Mouse (Mus musculus) heart, embryonic 12.5 days (tissue): ENCODE results near the gene Rufy3. TPM values are rescaled to one million over a fixed set of nuclear protein-coding genes. Genes with fewer than 3 reads are reported as not detected.

ENCODE experiments used
- ATAC-seq: fragments of 200-750 bp; cut with Nextera tagmentation; 2 replicates; pipeline ENCODE4 v1.8.0; 2017; ENCODE audit warnings: moderate TSS enrichment, moderate library complexity; ENCODE audit not compliant: insufficient number of reproducible peaks, low FRiP score
- H3K27ac ChIP-seq: fragments of 300-500 bp; sonication (generic); 2 replicates; pipeline ENCODE4 v1.5.1; 2016; ENCODE audit warnings: mild to moderate bottlenecking, moderate library complexity; ENCODE audit not compliant: poor library complexity, severe bottlenecking
- H3K27me3 ChIP-seq: fragments of 300-500 bp; sonication (generic); replicated peaks from 2 replicates; pipeline ENCODE4 v1.6.1; 2016; ENCODE audit warnings: mild to moderate bottlenecking, moderate library complexity
- H3K36me3 ChIP-seq: fragments of 300-500 bp; sonication (generic); 2 replicates; pipeline ENCODE4 v1.6.1; 2016; ENCODE audit warnings: mild to moderate bottlenecking, moderate library complexity
- H3K4me1 ChIP-seq: fragments of 300-500 bp; sonication (generic); replicated peaks from 2 replicates; pipeline ENCODE4 v1.6.1; 2016; ENCODE audit warnings: mild to moderate bottlenecking
- H3K4me2 ChIP-seq: fragments of 300-500 bp; sonication (generic); 2 replicates; pipeline ENCODE4 v1.6.1; 2016; ENCODE audit warnings: mild to moderate bottlenecking, moderate library complexity
- H3K4me3 ChIP-seq: fragments of 300-500 bp; sonication (generic); 2 replicates; pipeline ENCODE4 v1.5.1; 2016; ENCODE audit warnings: mild to moderate bottlenecking
- H3K9ac ChIP-seq: fragments of 300-500 bp; sonication (generic); 2 replicates; pipeline ENCODE4 v1.6.1; 2016; ENCODE audit warnings: mild to moderate bottlenecking, moderate library complexity
- H3K9me3 ChIP-seq: fragments of 300-500 bp; sonication (generic); replicated peaks from 2 replicates; pipeline ENCODE4 v1.6.1; 2016; ENCODE audit warnings: mild to moderate bottlenecking, moderate library complexity
- WGBS: fragments of 180-500 bp; shearing (Covaris S2); methylation state at CpG from one replicate; pipeline ENCODE4 v1.1.7; 2016; 5-methylcytosine and 5-hydroxymethylcytosine counted together
- polyA plus RNA-seq: library from polyadenylated mRNA; unstranded; fragments of >200 nt; fragmentation: Nextera tagmentation; extraction: Ambion mirVana; gene quantifications from 2 replicates; pipeline ENCODE4 v1.2.1, GENCODE M21; 2016

The Rufy3 gene
- polyA plus RNA-seq, 1 experiment from 2014 or later, result 15.2 TPM

DNA sequence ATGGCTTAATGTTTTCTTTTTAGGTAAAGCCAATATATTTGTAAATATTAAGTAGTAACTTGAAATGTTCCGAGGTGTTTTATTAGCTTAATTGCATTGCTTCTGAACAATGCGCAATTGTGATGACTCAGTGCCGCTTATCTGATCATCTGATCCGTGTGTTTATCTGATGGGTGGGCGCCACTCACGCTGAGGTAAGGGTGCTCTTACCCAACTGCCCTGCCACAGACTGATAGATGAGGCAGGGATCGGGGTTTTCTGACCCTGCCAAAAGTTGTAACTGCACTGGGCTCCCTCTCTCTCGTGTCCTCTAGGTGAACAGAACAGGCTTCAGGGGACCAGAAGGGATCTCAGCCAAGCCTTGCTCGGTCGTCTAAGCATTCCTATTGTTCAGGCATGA lies 15.8 kb downstream of the Rufy3 start:
- Histone ChIP-seq H3K4me1 (peaks cover 16% of the 10 kb centered on the region), H3K36me3 (no peaks in the 10 kb centered on the region), H3K9me3 (no peaks in the 10 kb centered on the region), H3K27ac (no peak overlapping the region), H3K27me3 (no peaks in the 10 kb centered on the region), H3K4me3 (no peak overlapping the region), H3K9ac (no peak overlapping the region), H3K4me2 (no peak overlapping the region)
- ATAC-seq, result no peak
- 84% methylated on average over 10 of the region's 10 CpGs for WGBS

- Histone ChIP-seq H3K27me3 (no peaks in the 10 kb centered on the region), H3K27ac (no peak overlapping the region), H3K4me1 (peaks cover 16% of the 10 kb centered on the region), H3K4me3 (no peak overlapping the region), H3K36me3 (no peaks in the 10 kb centered on the region), H3K4me2 (no peak overlapping the region), H3K9ac (no peak overlapping the region), H3K9me3 (no peaks in the 10 kb centered on the region)
- WGBS, result 93% methylated on average over 6 of the region's 6 CpGs
- ATAC-seq, result no peak
Measured at GRCm38 (mm10) chr5:88581343-88581742, 16.5 kb downstream of the Rufy3 start.

- H3K4me1 ChIP-seq, result peaks cover 32% of the 10 kb centered on the region
- ATAC-seq, result no peak
- 70% methylated on average over 9 of the region's 9 CpGs for WGBS
- H3K9me3 ChIP-seq, result no peaks in the 10 kb centered on the region
- H3K27ac ChIP-seq, result no peak overlapping the region
- H3K4me3 ChIP-seq, result no peak overlapping the region
- no peaks in the 10 kb centered on the region for H3K36me3 ChIP-seq
- no peaks in the 10 kb centered on the region for H3K27me3 ChIP-seq
- H3K9ac ChIP-seq, result no peak overlapping the region
- H3K4me2 ChIP-seq, result no peak overlapping the region
Measured at GRCm38 (mm10) chr5:88583271-88584031, 18.6 kb downstream of the Rufy3 start.

DNA sequence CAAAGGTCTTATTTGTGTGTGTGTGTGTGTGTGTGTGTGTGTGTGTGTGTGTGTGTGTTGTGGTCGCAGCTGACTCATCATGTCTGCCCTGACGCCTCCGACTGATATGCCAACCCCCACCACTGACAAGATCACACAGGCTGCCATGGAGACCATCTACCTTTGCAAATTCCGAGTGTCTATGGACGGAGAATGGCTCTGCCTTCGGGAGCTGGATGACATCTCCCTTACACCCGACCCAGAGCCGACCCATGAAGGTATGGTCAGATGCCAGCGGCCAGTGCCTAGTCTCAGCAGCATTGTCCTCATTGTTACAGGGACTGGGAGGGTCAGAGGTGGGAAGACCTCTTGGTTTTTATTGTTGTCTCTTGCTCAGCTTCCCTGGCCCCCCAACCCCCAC lies 19.2 kb downstream of the Rufy3 start:
- H3K27ac ChIP-seq, result no peak overlapping the region
- H3K36me3 ChIP-seq, result no peaks in the 10 kb centered on the region
- H3K4me3 ChIP-seq, result no peak overlapping the region
- H3K4me1 ChIP-seq, result peaks cover 32% of the 10 kb centered on the region
- WGBS, result 37% methylated on average over 9 of the region's 9 CpGs
- ATAC-seq, result 0 out of 2 replicates have a peak, but pooled peaks have one; percentile 37
- H3K4me2 ChIP-seq, result no peak overlapping the region
- H3K9me3 ChIP-seq, result no peaks in the 10 kb centered on the region
- no peaks in the 10 kb centered on the region for H3K27me3 ChIP-seq
- no peak overlapping the region for H3K9ac ChIP-seq

- no peak overlapping the region for H3K4me2 ChIP-seq
- H3K27me3 ChIP-seq, result no peaks in the 10 kb centered on the region
- no peaks in the 10 kb centered on the region for H3K36me3 ChIP-seq
- no peak overlapping the region for H3K9ac ChIP-seq
- H3K27ac ChIP-seq, result peak overlapping the region; percentile 75
- 79% methylated on average over 7 of the region's 7 CpGs for WGBS
- H3K9me3 ChIP-seq, result no peaks in the 10 kb centered on the region
- H3K4me1 ChIP-seq, result peaks cover 32% of the 10 kb centered on the region
- ATAC-seq, result peak; percentile 63
- no peak overlapping the region for H3K4me3 ChIP-seq
Measured at GRCm38 (mm10) chr5:88586407-88587174, 21.8 kb downstream of the Rufy3 start.

GRCm38 (mm10) chr5:88587211-88587934 lies 22.5 kb downstream of the Rufy3 start:
- H3K36me3 ChIP-seq, result no peaks in the 10 kb centered on the region
- H3K9ac ChIP-seq, result no peak overlapping the region
- peak overlapping the region; percentile 75 for H3K27ac ChIP-seq
- H3K27me3 ChIP-seq, result no peaks in the 10 kb centered on the region
- peak overlapping the region; percentile 39 for H3K4me2 ChIP-seq
- H3K4me3 ChIP-seq, result no peak overlapping the region
- H3K9me3 ChIP-seq, result no peaks in the 10 kb centered on the region
- peaks cover 32% of the 10 kb centered on the region for H3K4me1 ChIP-seq
- WGBS, result 25% methylated on average over 13 of the region's 13 CpGs
- ATAC-seq, result peak; percentile 83

DNA sequence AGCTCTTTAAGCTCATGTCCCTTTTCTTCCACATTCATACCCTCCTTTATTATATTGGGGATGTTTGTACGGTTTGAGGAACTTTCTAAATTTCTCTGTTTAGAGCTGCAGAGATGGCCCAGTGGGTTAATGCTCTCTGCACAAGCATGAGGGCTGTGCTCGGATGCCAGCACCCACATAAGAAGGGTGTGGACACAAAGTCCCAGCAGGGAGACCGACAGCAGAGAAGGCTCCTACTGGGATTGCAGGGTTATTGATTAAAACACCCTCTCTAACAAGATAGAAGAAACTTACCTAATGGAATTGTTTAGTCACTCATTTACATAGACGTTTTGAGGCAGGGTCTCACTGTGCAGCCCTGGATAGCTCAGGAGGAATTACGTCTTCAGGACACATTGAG lies 23.6 kb downstream of the Rufy3 start:
- Histone ChIP-seq H3K4me1 (peaks cover 32% of the 10 kb centered on the region), H3K36me3 (no peaks in the 10 kb centered on the region), H3K27ac (no peak overlapping the region), H3K4me3 (no peak overlapping the region), H3K9me3 (no peaks in the 10 kb centered on the region), H3K4me2 (no peak overlapping the region), H3K9ac (no peak overlapping the region), H3K27me3 (no peaks in the 10 kb centered on the region)
- ATAC-seq, result no peak
- 67% methylated on average over 5 of the region's 5 CpGs for WGBS

- Histone ChIP-seq H3K27me3 (no peaks in the 10 kb centered on the region), H3K9me3 (no peaks in the 10 kb centered on the region), H3K27ac (no peak overlapping the region), H3K36me3 (no peaks in the 10 kb centered on the region), H3K4me3 (no peak overlapping the region), H3K9ac (no peak overlapping the region), H3K4me2 (no peak overlapping the region), H3K4me1 (no peaks in the 10 kb centered on the region)
- WGBS, result 89% methylated on average over 13 of the region's 13 CpGs
- ATAC-seq, result no peak
Measured at GRCm38 (mm10) chr5:88593421-88594172, 28.8 kb downstream of the Rufy3 start.

DNA sequence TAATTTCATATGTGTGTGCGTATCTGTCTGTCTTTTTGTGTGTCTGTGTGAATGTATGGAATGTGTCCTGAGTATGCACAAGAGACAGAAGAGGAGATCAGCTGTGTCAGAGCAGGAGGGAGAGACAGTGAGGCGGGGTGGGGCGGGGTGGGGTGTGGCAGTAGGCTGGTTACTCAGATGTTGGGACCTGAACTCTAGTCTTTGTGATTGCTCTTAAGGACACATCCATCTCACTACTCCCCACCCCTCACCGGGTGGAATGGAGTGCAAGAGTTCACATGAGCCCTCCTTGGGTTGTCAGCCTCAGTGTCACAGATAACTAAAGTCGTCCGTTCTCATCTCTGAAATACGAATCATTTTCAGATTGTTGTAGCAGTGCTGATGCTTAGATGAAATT lies 29.3 kb downstream of the Rufy3 start:
- H3K9me3 ChIP-seq, result no peaks in the 10 kb centered on the region
- no peaks in the 10 kb centered on the region for H3K27me3 ChIP-seq
- no peaks in the 10 kb centered on the region for H3K4me1 ChIP-seq
- H3K36me3 ChIP-seq, result no peaks in the 10 kb centered on the region
- no peak overlapping the region for H3K9ac ChIP-seq
- H3K4me2 ChIP-seq, result no peak overlapping the region
- WGBS, result 87% methylated on average over 7 of the region's 7 CpGs
- no peak overlapping the region for H3K27ac ChIP-seq
- H3K4me3 ChIP-seq, result no peak overlapping the region
- no peak for ATAC-seq

DNA sequence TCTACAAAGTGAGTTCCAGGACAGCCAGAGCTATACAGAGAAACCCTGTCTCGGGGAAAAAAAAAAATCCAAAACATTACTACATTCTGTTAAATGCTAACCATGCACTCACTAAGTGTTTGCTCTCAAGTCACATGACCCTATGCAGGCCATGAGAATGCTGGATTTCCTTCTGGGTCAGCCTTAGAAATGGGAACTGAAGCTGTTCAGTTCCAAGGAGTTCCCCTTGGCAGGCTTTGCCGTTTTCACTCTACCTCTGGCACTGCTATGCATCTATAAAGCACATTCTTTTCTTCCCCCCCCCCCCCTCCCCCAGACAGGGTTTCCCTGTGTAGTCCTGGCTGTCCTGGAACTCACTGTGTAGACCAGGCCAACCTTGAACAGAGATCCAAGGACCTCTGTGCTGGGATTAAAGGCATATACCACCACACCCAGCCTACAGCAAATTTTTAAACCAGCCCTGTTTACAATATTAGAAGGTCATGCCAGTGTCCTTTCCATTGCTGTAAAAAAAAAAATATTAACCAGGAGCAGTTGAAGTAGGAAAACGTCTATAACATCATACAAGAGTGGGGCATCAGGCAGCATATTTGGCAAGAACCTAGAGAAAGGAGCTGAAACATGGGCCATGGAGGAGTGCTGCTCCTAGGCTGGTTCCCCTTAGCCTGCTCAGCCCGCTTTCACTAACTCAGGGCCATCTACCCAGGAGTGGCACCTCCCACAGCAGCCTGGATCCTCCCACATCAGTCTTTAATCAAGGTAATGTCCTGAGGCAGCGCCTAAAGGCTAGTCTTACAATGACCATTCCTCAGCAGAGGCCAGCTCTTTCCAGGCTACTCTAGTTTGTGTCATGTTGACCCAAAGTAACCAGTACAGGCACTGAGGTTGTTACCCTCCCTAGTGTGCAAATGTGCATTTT lies 31.0 kb downstream of the Rufy3 start:
- WGBS, result 72% methylated on average over 5 of the region's 5 CpGs
- Histone ChIP-seq H3K4me3 (no peak overlapping the region), H3K27ac (no peak overlapping the region), H3K9me3 (no peaks in the 10 kb centered on the region), H3K4me2 (no peak overlapping the region), H3K27me3 (no peaks in the 10 kb centered on the region), H3K4me1 (peaks cover 6% of the 10 kb centered on the region; the same call in 1 of the 2 replicates), H3K36me3 (no peaks in the 10 kb centered on the region), H3K9ac (no peak overlapping the region)
- no peak for ATAC-seq
